Mouse (Mus musculus) natural killer cell, adult 2 months (primary cell): ENCODE results near the gene Mb.
A peak's percentile ranks its signal among the peaks of the same experiment; 100 is the strongest.

Experiments used
- DNase-seq, 2 experiments: peaks; one replicate each; pipeline ENCODE4 v3.0.0; 2022; ENCODE audit warnings: low spot score in 2 of 2

The Mb gene

GRCm38 (mm10) chr15:76979799-76980198, 70.7 kb downstream of the Mb start:
- DNase-seq = no peak

- DNase-seq = no peak
Observed at GRCm38 (mm10) chr15:76976619-76977018, 73.9 kb downstream of the Mb start.

GRCm38 (mm10) chr15:76973855-76974651, 76.4 kb downstream of the Mb start:
- DNase-seq = peak; percentile 46 to 50

GRCm38 (mm10) chr15:76973272-76973854, 77.1 kb downstream of the Mb start:
- DNase-seq = no peak

GRCm38 (mm10) chr15:76972661-76973060, 77.8 kb downstream of the Mb start:
- DNase-seq = no peak
